Mouse (Mus musculus) ES-Bruce4 (cell line): ENCODE measurements around the gene Glrp1. TPM values are rescaled to one million over a fixed set of nuclear protein-coding genes. Genes with fewer than 3 reads are reported as not detected.

ENCODE experiments used
- H3K27ac ChIP-seq: 2 replicates; pipeline ENCODE4 v1.5.1; 2012; ENCODE audit warnings: low read length, inconsistent platforms; ENCODE audit not compliant: insufficient read depth
- H3K27me3 ChIP-seq: 2 replicates; pipeline ENCODE4 v1.6.1; 2012; ENCODE audit warnings: mild to moderate bottlenecking, low read length, inconsistent platforms; ENCODE audit not compliant: control insufficient read depth, poor library complexity, insufficient read depth, severe bottlenecking
- H3K36me3 ChIP-seq: 2 replicates; pipeline ENCODE4 v1.6.1; 2012; ENCODE audit warnings: inconsistent platforms, mild to moderate bottlenecking, low read length, moderate library complexity; ENCODE audit not compliant: control insufficient read depth, poor library complexity, insufficient read depth, severe bottlenecking
- H3K4me1 ChIP-seq: one replicate; pipeline ENCODE4 v1.8.1; 2011; ENCODE audit warnings: low read length; ENCODE audit not compliant: control insufficient read depth, insufficient read depth
- H3K4me3 ChIP-seq: 2 replicates; pipeline ENCODE4 v1.5.1; 2011; ENCODE audit warnings: low read depth, mild to moderate bottlenecking, low read length
- H3K9ac ChIP-seq: 2 replicates; pipeline ENCODE4 v1.6.1; 2012; ENCODE audit warnings: low read depth, mild to moderate bottlenecking, inconsistent platforms; ENCODE audit not compliant: poor library complexity, severe bottlenecking
- H3K9me3 ChIP-seq: replicated peaks from 2 replicates; pipeline ENCODE4 v1.6.1; 2012; ENCODE audit warnings: mild to moderate bottlenecking, low read length, inconsistent platforms; ENCODE audit not compliant: control insufficient read depth, poor library complexity, insufficient read depth, severe bottlenecking
- CTCF ChIP-seq: IDR thresholded peaks from one replicate; pipeline ENCODE4 v1.8.1; 2011; ENCODE audit warnings: low read depth, low read length
- EP300 ChIP-seq: IDR thresholded peaks from 2 replicates; pipeline ENCODE4 v1.6.1; 2011; ENCODE audit warnings: low read depth, low read length; ENCODE audit not compliant: insufficient read depth
- POLR2A ChIP-seq: IDR thresholded peaks from one replicate; pipeline ENCODE4 v1.8.1; 2011; ENCODE audit warnings: low read length; ENCODE audit not compliant: insufficient read depth
- polyA plus RNA-seq: library from polyadenylated mRNA; stranded (reverse); fragments of >200 nt; gene quantifications from 2 replicates; pipeline ENCODE4 v1.2.4, GENCODE M21; 2011; ENCODE audit warnings: low read depth; ENCODE audit not compliant: missing spikeins, insufficient read depth, insufficient read length

Glrp1 gene
- polyA plus RNA-seq, 1 experiment: not detected

- H3K9me3 ChIP-seq: no peaks in the 10 kb centered on the region
- no peak overlapping the region for H3K4me3 ChIP-seq
- H3K4me1 ChIP-seq: no peaks in the 10 kb centered on the region
- H3K27me3 ChIP-seq: peaks cover 2% of the 10 kb centered on the region; the same call in 1 of the 2 replicates
- H3K27ac ChIP-seq: no peak overlapping the region
- no peaks in the 10 kb centered on the region for H3K36me3 ChIP-seq
- H3K9ac ChIP-seq: no peak overlapping the region
- TF ChIP-seq EP300 (no peak), CTCF (no peak), POLR2A (no peak)
Measured at GRCm38 (mm10) chr1:88547172-88547571, 37.3 kb upstream of the Glrp1 start.

GRCm38 (mm10) chr1:88543608-88544007, 33.7 kb upstream of the Glrp1 start:
- H3K36me3 ChIP-seq: no peaks in the 10 kb centered on the region
- H3K4me3 ChIP-seq: no peak overlapping the region
- no peaks in the 10 kb centered on the region for H3K9me3 ChIP-seq
- TF ChIP-seq POLR2A: no peak
- no peak for TF ChIP-seq CTCF
- no peak for TF ChIP-seq EP300
- no peaks in the 10 kb centered on the region for H3K4me1 ChIP-seq
- H3K27me3 ChIP-seq: peaks cover 2% of the 10 kb centered on the region; the same call in 1 of the 2 replicates
- no peak overlapping the region for H3K9ac ChIP-seq
- no peak overlapping the region for H3K27ac ChIP-seq

GRCm38 (mm10) chr1:88539823-88540222, 30.0 kb upstream of the Glrp1 start:
- TF ChIP-seq CTCF: no peak
- Histone ChIP-seq H3K27ac (no peak overlapping the region), H3K9me3 (no peaks in the 10 kb centered on the region), H3K9ac (no peak overlapping the region), H3K4me1 (no peaks in the 10 kb centered on the region), H3K4me3 (no peak overlapping the region), H3K36me3 (no peaks in the 10 kb centered on the region), H3K27me3 (no peaks in the 10 kb centered on the region)

GRCm38 (mm10) chr1:88539256-88539655, 29.4 kb upstream of the Glrp1 start:
- no peak overlapping the region for H3K27ac ChIP-seq
- no peak for TF ChIP-seq CTCF

GRCm38 (mm10) chr1:88536308-88536707, 26.4 kb upstream of the Glrp1 start:
- Histone ChIP-seq H3K9ac (no peak overlapping the region), H3K27ac (no peak overlapping the region), H3K9me3 (no peaks in the 10 kb centered on the region), H3K4me3 (no peak overlapping the region), H3K27me3 (no peaks in the 10 kb centered on the region), H3K4me1 (no peaks in the 10 kb centered on the region), H3K36me3 (no peaks in the 10 kb centered on the region)
- no peak for TF ChIP-seq EP300
- TF ChIP-seq CTCF: no peak
- no peak for TF ChIP-seq POLR2A

More at GRCm38 (mm10) chr1:88539256-88539655, 29.4 kb upstream of the Glrp1 start:
- H3K4me1 ChIP-seq: no peaks in the 10 kb centered on the region
- no peaks in the 10 kb centered on the region for H3K9me3 ChIP-seq
- H3K4me3 ChIP-seq: no peak overlapping the region
- no peaks in the 10 kb centered on the region for H3K27me3 ChIP-seq
- H3K9ac ChIP-seq: no peak overlapping the region
- H3K36me3 ChIP-seq: no peaks in the 10 kb centered on the region

GRCm38 (mm10) chr1:88534091-88534490, 24.2 kb upstream of the Glrp1 start:
- H3K27ac ChIP-seq: no peak overlapping the region
- no peak overlapping the region for H3K9ac ChIP-seq
- no peaks in the 10 kb centered on the region for H3K4me1 ChIP-seq
- H3K36me3 ChIP-seq: no peaks in the 10 kb centered on the region
- no peak for TF ChIP-seq CTCF
- no peak for TF ChIP-seq EP300
- TF ChIP-seq POLR2A: no peak
- H3K9me3 ChIP-seq: no peaks in the 10 kb centered on the region
- no peak overlapping the region for H3K4me3 ChIP-seq
- no peaks in the 10 kb centered on the region for H3K27me3 ChIP-seq
